Mouse (Mus musculus): ENCODE measurements around the gene Cwc25. TPM values are rescaled to one million over a fixed set of nuclear protein-coding genes. Genes with fewer than 3 reads are reported as not detected.

Gene Cwc25
- polyA plus RNA-seq (2012; ENCODE audit: insufficient read depth, insufficient read length, missing spikeins), result 19.1 and 19.8 TPM in 2 replicates

- Histone ChIP-seq H3K4me3 (ENCODE audit: insufficient read depth, low read length) (peak within 1 kb of the TSS; percentile 81), H3K27ac (ENCODE audit: insufficient read depth, low read depth, low read length) (peak within 1 kb of the TSS; percentile 74), H3K4me1 (ENCODE audit: control insufficient read depth, insufficient read depth, low read length) (peaks cover 6% of the 10 kb centered on the region)
- TF ChIP-seq POLR2A (IDR thresholded peaks at IDR 0.05; ENCODE audit: borderline replicate concordance, low read depth, low read length) (peak; percentile 52; the same call in 1 of the 2 replicates), CTCF (IDR thresholded peaks at IDR 0.05; ENCODE audit: low read depth, low read length) (no peak)
Observed at GRCm38 (mm10) chr11:97766154-97766881, at the start of gene Cwc25. Gene Cwc25 (minus strand): TSS chr11:97766556.

GRCm38 (mm10) chr11:97815736-97816135 lies 49.4 kb upstream of the Cwc25 start:
- TF ChIP-seq CTCF (IDR thresholded peaks at IDR 0.05; ENCODE audit: low read depth, low read length) (no peak), POLR2A (IDR thresholded peaks at IDR 0.05; ENCODE audit: borderline replicate concordance, low read depth, low read length) (no peak)
- Histone ChIP-seq H3K27ac (ENCODE audit: insufficient read depth, low read depth, low read length) (no peak overlapping the region), H3K4me1 (ENCODE audit: control insufficient read depth, insufficient read depth, low read length) (peaks cover 37% of the 10 kb centered on the region), H3K4me3 (ENCODE audit: insufficient read depth, low read length) (no peak overlapping the region)

GRCm38 (mm10) chr11:97813746-97814515 lies 47.6 kb upstream of the Cwc25 start:
- Histone ChIP-seq H3K4me1 (ENCODE audit: control insufficient read depth, insufficient read depth, low read length) (peaks cover 38% of the 10 kb centered on the region), H3K27ac (ENCODE audit: insufficient read depth, low read depth, low read length) (no peak overlapping the region), H3K4me3 (ENCODE audit: insufficient read depth, low read length) (no peak overlapping the region)
- TF ChIP-seq POLR2A (IDR thresholded peaks at IDR 0.05; ENCODE audit: borderline replicate concordance, low read depth, low read length) (no peak), CTCF (IDR thresholded peaks at IDR 0.05; ENCODE audit: low read depth, low read length) (no peak)

- no peak overlapping the region for H3K4me3 ChIP-seq (ENCODE audit: insufficient read depth, low read length)
- H3K4me1 ChIP-seq (ENCODE audit: control insufficient read depth, insufficient read depth, low read length), result peaks cover 38% of the 10 kb centered on the region
- no peak overlapping the region for H3K27ac ChIP-seq (ENCODE audit: insufficient read depth, low read depth, low read length)
- TF ChIP-seq POLR2A (IDR thresholded peaks at IDR 0.05; ENCODE audit: borderline replicate concordance, low read depth, low read length) (no peak), CTCF (IDR thresholded peaks at IDR 0.05; ENCODE audit: low read depth, low read length) (no peak)
Observed at GRCm38 (mm10) chr11:97813085-97813484, 46.7 kb upstream of the Cwc25 start.

GRCm38 (mm10) chr11:97812491-97812921 lies 46.1 kb upstream of the Cwc25 start:
- H3K4me3 ChIP-seq (ENCODE audit: insufficient read depth, low read length), result no peak overlapping the region
- H3K4me1 ChIP-seq (ENCODE audit: control insufficient read depth, insufficient read depth, low read length), result peaks cover 39% of the 10 kb centered on the region
- no peak overlapping the region for H3K27ac ChIP-seq (ENCODE audit: insufficient read depth, low read depth, low read length)
- TF ChIP-seq POLR2A (IDR thresholded peaks at IDR 0.05; ENCODE audit: borderline replicate concordance, low read depth, low read length) (no peak), CTCF (IDR thresholded peaks at IDR 0.05; ENCODE audit: low read depth, low read length) (no peak)

GRCm38 (mm10) chr11:97811569-97812362 lies 45.4 kb upstream of the Cwc25 start:
- TF ChIP-seq CTCF (IDR thresholded peaks at IDR 0.05; ENCODE audit: low read depth, low read length), result no peak
- TF ChIP-seq POLR2A (IDR thresholded peaks at IDR 0.05; ENCODE audit: borderline replicate concordance, low read depth, low read length), result no peak
- H3K27ac ChIP-seq (ENCODE audit: insufficient read depth, low read depth, low read length), result no peak overlapping the region
- no peak overlapping the region for H3K4me3 ChIP-seq (ENCODE audit: insufficient read depth, low read length)
- peaks cover 36% of the 10 kb centered on the region for H3K4me1 ChIP-seq (ENCODE audit: control insufficient read depth, insufficient read depth, low read length)

- Histone ChIP-seq H3K4me1 (ENCODE audit: control insufficient read depth, insufficient read depth, low read length) (peaks cover 40% of the 10 kb centered on the region), H3K27ac (ENCODE audit: insufficient read depth, low read depth, low read length) (no peak overlapping the region), H3K4me3 (ENCODE audit: insufficient read depth, low read length) (no peak overlapping the region)
- TF ChIP-seq CTCF (IDR thresholded peaks at IDR 0.05; ENCODE audit: low read depth, low read length), result no peak
- TF ChIP-seq POLR2A (IDR thresholded peaks at IDR 0.05; ENCODE audit: borderline replicate concordance, low read depth, low read length), result no peak
Observed at GRCm38 (mm10) chr11:97810970-97811369, 44.6 kb upstream of the Cwc25 start.

- H3K4me3 ChIP-seq (ENCODE audit: insufficient read depth, low read length), result no peak overlapping the region
- peaks cover 46% of the 10 kb centered on the region for H3K4me1 ChIP-seq (ENCODE audit: control insufficient read depth, insufficient read depth, low read length)
- no peak overlapping the region for H3K27ac ChIP-seq (ENCODE audit: insufficient read depth, low read depth, low read length)
- no peak for TF ChIP-seq POLR2A (IDR thresholded peaks at IDR 0.05; ENCODE audit: borderline replicate concordance, low read depth, low read length)
- no peak for TF ChIP-seq CTCF (IDR thresholded peaks at IDR 0.05; ENCODE audit: low read depth, low read length)
Observed at GRCm38 (mm10) chr11:97810356-97810755, 44.0 kb upstream of the Cwc25 start.
